Mouse (Mus musculus): Measurements from ENCODE around the gene Zranb2.

Zranb2 gene

DNA sequence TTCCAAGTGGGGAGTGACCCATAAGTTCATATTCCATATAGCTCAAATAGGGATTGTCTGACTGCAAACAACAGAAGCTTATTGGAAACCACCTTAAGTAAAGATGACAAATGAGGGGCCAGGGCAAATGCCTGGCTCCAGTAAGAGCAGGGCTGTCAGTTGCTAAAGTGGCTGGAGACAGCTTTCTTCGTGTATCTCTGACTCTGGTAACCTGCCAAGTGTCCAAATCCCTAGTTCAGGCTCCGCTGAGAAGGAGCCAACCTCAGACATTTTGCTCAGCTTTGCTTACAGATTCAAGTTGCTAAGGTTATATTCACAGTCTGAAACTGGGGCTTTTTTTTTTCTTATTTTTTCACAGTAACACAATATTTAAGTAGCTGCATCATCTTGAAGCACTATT, 45.4 kb downstream of the Zranb2 start:
- no peak for DNase-seq

GRCm38 (mm10) chr3:157580299-157580698, 46.3 kb downstream of the Zranb2 start:
- no peak for DNase-seq

DNA sequence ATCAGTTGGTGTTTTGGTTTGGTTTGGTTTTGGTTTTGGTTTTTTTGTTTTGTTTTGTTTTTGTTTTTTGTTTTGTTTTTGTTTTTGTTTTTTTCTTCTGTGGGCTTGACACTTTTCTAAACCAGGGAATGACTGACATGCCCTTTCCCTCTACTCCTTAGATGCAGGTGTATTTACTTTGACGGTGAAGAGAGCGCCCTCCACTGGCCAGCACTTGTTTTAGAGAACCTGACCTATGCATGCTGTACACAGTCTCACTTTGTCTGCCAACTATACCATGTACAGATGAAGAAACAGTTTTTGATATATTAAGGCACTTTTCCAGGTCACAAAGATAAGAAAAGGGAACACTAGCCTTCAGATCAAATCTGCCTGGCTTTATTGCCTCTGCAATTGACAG, 47.8 kb downstream of the Zranb2 start:
- no peak for DNase-seq

- DNase-seq, result no peak
Observed at GRCm38 (mm10) chr3:157582626-157583405, 48.9 kb downstream of the Zranb2 start.

DNA sequence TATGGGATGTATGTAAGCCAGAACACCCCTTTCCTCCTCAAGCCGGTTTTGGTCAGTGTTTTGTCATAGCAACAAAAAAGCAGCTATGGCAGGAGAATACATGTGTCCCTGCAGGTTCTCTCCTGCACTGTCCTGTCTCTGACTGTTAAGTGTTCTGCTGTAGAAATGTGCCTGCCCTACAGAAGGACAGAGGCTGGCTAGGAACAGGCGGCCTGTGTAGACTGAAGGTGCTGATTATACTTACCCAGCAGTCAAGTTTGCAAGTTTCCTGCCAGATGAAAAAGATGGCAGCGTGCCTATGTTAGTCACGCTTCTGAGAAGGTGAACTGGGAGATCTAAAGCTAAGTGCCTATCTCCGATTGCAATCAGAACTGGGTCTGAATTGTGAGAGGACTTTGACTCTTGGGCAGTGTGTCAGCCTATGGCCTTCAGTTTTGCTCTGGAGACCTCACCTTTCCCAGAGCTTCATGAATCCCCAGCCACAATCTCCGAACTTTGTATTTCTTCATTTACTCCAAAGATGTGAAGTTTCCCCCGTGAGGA, 63.9 kb downstream of the Zranb2 start:
- DNase-seq, result no peak
